Mouse (Mus musculus) neural tube, embryonic 14.5 days (tissue): Measurements from ENCODE around the gene Dennd1a. TPM values are rescaled to one million over a fixed set of nuclear protein-coding genes. Genes with fewer than 3 reads are reported as not detected.
"Not testable (repeated sequence)": the region's sequence is repeated elsewhere in the genome, so short reads cannot be mapped to it uniquely, and the experiment has no call there.

Experiments
- ATAC-seq: fragments of 200-750 bp; cut with Nextera tagmentation; 2 replicates; pipeline ENCODE4 v1.8.0; 2017; ENCODE audit warnings: low read depth, mild to moderate bottlenecking, moderate TSS enrichment, moderate library complexity
- H3K27ac ChIP-seq: fragments of 300-500 bp; sonication (generic); 2 replicates; pipeline ENCODE4 v1.5.1; 2014; ENCODE audit warnings: low read depth, mild to moderate bottlenecking, control low read depth, low read length, moderate library complexity, mixed read lengths
- H3K27me3 ChIP-seq: fragments of 300-500 bp; sonication (generic); 2 replicates; pipeline ENCODE4 v1.6.1; 2014; ENCODE audit warnings: low read length; ENCODE audit not compliant: control insufficient read depth, insufficient read depth
- H3K36me3 ChIP-seq: fragments of 300-500 bp; sonication (generic); 2 replicates; pipeline ENCODE4 v1.6.1; 2014; ENCODE audit warnings: low read length, mixed read lengths; ENCODE audit not compliant: control insufficient read depth, insufficient read depth
- H3K4me1 ChIP-seq: fragments of 300-500 bp; sonication (generic); 2 replicates; pipeline ENCODE4 v1.6.1; 2014; ENCODE audit warnings: low read length; ENCODE audit not compliant: control insufficient read depth, insufficient read depth
- H3K4me2 ChIP-seq: fragments of 300-500 bp; sonication (generic); 2 replicates; pipeline ENCODE4 v1.6.1; 2014; ENCODE audit warnings: mild to moderate bottlenecking, low read depth, low read length, control low read depth
- H3K4me3 ChIP-seq: fragments of 300-500 bp; sonication (generic); 2 replicates; pipeline ENCODE4 v1.5.1; 2014; ENCODE audit warnings: low read depth, low read length, control low read depth, mixed read lengths
- H3K9ac ChIP-seq: fragments of 300-500 bp; sonication (generic); replicated peaks from 2 replicates; pipeline ENCODE4 v1.6.1; 2014; ENCODE audit warnings: low read depth, mild to moderate bottlenecking, control low read depth, low read length, mixed read lengths
- H3K9me3 ChIP-seq: fragments of 300-500 bp; sonication (generic); 2 replicates; pipeline ENCODE4 v1.6.1; 2016; ENCODE audit warnings: low read length; ENCODE audit not compliant: control insufficient read depth
- WGBS: fragments of 180-500 bp; shearing (Covaris S2); extraction: QIAGEN DNeasy Blood & Tissue Kit; methylation state at CpG from one replicate; pipeline ENCODE4 v1.1.7; 2014; 5-methylcytosine and 5-hydroxymethylcytosine counted together
- polyA plus RNA-seq: library from polyadenylated mRNA; unstranded; fragments of >200 nt; fragmentation: Nextera tagmentation; extraction: Ambion mirVana; gene quantifications from 2 replicates; pipeline ENCODE4 v1.2.1, GENCODE M21; 2014

Gene Dennd1a
- polyA plus RNA-seq, 1 experiment from 2014 or later: 17.8 TPM

DNA sequence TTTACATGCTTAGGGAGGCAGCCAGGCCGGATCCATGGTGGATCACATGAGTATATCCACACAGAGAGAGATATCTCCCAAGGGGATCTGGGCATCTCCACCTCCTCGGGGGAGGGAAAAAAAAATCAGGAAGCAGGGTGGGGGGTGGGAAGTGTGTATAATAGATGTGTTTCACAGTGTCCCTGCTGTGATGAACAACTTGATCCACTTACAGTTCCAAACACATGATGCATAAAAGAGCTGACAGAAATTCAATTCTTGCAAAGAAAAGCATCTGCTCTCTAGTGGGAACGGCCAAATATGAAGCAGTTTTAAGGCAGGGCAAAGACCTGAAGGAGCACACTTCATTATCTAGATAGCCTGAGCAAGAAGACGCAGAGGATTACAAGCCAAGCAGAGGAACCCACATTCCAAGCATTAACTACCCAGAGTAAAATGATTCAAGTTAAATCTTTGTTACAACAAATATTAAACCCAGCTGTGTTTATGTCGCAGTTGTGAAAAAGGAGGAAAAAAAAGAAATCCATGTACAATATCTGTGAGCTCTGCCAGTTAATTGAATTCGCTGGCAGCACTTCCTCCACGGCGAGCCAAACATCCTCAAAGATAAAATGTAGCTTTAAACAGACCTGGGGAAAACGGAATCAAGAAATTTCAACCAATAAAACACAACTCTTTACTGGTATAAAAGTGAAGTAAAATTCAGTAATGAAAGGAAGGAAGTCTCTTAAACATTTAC, 341.4 kb downstream of the Dennd1a start:
- no peaks in the 10 kb centered on the region for H3K36me3 ChIP-seq
- H3K27ac ChIP-seq: no peak overlapping the region
- no peaks in the 10 kb centered on the region for H3K27me3 ChIP-seq
- H3K9ac ChIP-seq: no peak overlapping the region
- no peak overlapping the region for H3K4me3 ChIP-seq
- WGBS: 58% methylated on average over 9 of the region's 9 CpGs
- no peak overlapping the region for H3K4me2 ChIP-seq
- no peak for ATAC-seq
- H3K4me1 ChIP-seq: no peaks in the 10 kb centered on the region
- no peaks in the 10 kb centered on the region for H3K9me3 ChIP-seq

DNA sequence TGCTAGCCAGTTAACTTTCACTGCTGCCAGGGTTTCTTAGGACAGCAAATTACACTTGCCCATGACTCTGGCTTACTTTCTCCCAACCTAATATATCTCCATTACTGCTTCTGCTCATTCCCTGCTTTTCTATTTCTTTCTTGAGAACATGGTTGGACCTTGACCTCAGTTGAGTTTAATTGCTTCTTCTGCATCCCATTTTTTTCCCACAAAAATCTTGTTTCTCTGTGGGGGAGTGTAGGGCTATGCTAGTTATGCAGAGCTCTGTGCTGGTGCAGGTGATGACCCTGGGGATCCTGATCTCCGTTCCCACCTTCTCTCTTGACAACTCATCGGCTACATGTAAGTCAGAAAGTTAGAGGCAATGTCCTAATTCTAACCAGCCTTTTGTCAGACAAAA, 344.3 kb downstream of the Dennd1a start:
- Histone ChIP-seq H3K27me3 (no peaks in the 10 kb centered on the region), H3K4me3 (no peak overlapping the region), H3K4me1 (no peaks in the 10 kb centered on the region), H3K4me2 (no peak overlapping the region), H3K36me3 (no peaks in the 10 kb centered on the region), H3K9me3 (no peaks in the 10 kb centered on the region), H3K9ac (no peak overlapping the region), H3K27ac (no peak overlapping the region)
- 92% methylated on average over 2 of the region's 2 CpGs for WGBS
- ATAC-seq: no peak

DNA sequence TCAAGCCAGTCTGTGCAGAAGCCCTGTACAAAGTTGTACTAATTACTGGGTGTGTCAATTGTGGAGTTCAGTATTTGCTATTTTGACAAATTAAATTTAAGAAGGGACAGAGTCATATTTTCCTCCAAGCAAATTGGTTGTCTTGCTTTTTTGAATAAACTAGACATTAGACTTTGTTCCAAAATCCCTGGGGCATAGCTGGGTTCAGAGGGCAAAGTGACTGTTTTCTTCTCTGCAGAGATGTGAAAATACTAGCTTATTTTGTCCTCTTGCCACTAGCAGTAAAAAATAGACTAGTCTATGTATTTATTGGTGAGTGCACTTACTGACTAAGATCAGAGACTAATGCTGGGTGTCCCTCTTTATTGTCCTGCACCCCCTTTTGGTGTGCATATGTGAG, 345.4 kb downstream of the Dennd1a start:
- no peaks in the 10 kb centered on the region for H3K4me1 ChIP-seq

DNA sequence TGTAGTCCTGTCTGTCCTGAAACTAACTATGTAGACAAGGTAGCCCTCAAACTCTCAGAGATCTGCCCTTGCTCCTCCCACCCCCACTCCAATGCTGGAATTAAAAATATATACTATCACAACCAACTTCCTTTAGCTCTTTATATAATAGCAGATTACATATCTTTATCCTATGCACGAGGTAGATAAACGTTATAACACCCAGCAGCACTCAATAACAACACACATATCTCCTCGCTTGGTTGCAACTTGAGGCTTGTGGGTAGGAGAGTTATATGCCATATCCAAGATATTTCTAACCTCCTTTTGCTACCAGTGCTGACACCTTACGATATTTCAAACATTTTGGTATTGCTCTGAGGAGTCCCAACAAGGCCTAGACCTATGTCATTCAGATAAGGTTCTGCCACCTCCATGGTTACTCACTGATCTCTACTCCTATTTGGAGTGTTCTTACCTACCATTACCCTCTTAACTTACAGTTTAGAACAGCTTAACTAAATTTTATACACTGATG, 346.3 kb downstream of the Dennd1a start:
- Histone ChIP-seq H3K4me3 (no peak overlapping the region), H3K4me1 (no peaks in the 10 kb centered on the region), H3K9me3 (no peaks in the 10 kb centered on the region), H3K36me3 (no peaks in the 10 kb centered on the region), H3K27me3 (no peaks in the 10 kb centered on the region), H3K9ac (no peak overlapping the region), H3K27ac (no peak overlapping the region), H3K4me2 (no peak overlapping the region)
- 98% methylated on average over 4 of the region's 4 CpGs for whole genome bisulfite sequencing
- ATAC-seq: no peak

More for the DNA sequence above, 345.4 kb downstream of the Dennd1a start:
- Histone ChIP-seq H3K9ac (no peak overlapping the region), H3K9me3 (no peaks in the 10 kb centered on the region), H3K4me2 (no peak overlapping the region), H3K36me3 (no peaks in the 10 kb centered on the region), H3K27me3 (no peaks in the 10 kb centered on the region), H3K4me3 (no peak overlapping the region), H3K27ac (no peak overlapping the region)
- no peak for ATAC-seq

DNA sequence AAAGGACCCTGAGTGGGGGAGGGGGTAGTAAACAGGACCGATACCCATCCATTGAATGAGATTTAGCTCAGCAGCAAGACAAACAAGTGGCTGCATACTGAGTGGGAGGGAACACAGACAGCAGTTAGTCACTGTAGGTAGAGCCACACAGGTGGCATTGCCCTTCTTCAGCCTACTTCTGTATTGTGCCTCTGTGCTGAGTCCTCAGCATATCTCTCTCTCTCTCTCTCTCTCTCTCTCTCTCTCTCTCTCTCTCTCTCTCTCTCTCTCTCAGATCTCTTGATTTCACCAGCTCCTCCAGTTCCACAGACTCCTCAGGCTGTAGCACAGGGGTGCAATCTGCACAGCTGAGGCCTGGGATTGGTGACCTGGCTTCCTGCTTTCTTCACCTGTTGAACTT, 347.2 kb downstream of the Dennd1a start:
- H3K27ac ChIP-seq: no peak overlapping the region
- H3K4me3 ChIP-seq: no peak overlapping the region
- no peak overlapping the region for H3K9ac ChIP-seq
- H3K4me2 ChIP-seq: no peak overlapping the region
- H3K27me3 ChIP-seq: no peaks in the 10 kb centered on the region
- ATAC-seq: no peak
- 44% methylated on average over 1 of the region's 1 CpGs for WGBS
- H3K4me1 ChIP-seq: no peaks in the 10 kb centered on the region
- H3K36me3 ChIP-seq: no peaks in the 10 kb centered on the region
- no peaks in the 10 kb centered on the region for H3K9me3 ChIP-seq

DNA sequence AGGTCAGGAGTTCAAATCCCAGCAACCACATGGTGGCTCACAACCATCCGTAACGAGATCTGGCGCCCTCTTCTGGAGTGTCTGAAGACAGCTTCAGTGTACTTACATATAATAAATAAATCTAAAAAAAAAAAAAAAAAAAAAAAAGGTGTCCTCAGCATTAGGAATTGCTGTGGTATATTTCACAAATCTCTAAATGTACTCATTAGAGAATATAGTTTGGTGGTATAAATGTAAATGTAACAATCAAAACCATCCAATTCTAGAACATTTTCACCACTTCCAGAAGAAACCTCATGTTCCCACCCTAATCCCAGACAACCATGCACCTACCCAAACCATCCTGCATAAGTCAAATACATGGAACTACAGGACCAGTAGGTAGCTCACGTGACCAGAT, 350.3 kb downstream of the Dennd1a start:
- not testable (repeated sequence) for H3K27me3 ChIP-seq, H3K9me3 ChIP-seq, H3K36me3 ChIP-seq, H3K4me1 ChIP-seq, H3K9ac ChIP-seq, ATAC-seq, H3K4me2 ChIP-seq, H3K4me3 ChIP-seq, H3K27ac ChIP-seq
- WGBS: 74% methylated on average over 2 of the region's 4 CpGs

DNA sequence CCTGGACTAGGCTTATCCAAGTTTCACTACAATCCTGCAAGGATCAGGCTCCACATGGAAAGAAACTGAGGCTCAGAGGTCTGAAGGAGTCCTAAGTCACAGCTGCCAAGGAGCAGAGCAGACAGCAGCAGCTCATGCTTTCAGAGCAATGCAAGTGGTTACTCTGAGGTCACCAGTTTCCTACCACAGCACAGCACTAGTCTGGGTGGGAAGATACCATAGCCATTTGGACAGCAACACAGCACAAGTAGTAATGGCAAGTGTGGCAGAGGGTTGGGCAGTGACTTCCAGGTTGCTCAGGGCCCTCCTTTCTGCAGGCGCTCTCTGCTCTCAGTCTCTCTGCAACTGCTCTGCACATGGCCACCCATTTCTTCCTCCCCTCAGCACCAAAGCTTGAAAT, 354.9 kb downstream of the Dennd1a start:
- ATAC-seq: no peak
- Histone ChIP-seq H3K4me2 (no peak overlapping the region), H3K4me1 (peaks cover 4% of the 10 kb centered on the region; the same call in 1 of the 2 replicates), H3K9ac (no peak overlapping the region), H3K27ac (no peak overlapping the region), H3K27me3 (no peaks in the 10 kb centered on the region), H3K4me3 (no peak overlapping the region), H3K9me3 (no peaks in the 10 kb centered on the region), H3K36me3 (no peaks in the 10 kb centered on the region)
- 94% methylated on average over 1 of the region's 1 CpGs for whole genome bisulfite sequencing

DNA sequence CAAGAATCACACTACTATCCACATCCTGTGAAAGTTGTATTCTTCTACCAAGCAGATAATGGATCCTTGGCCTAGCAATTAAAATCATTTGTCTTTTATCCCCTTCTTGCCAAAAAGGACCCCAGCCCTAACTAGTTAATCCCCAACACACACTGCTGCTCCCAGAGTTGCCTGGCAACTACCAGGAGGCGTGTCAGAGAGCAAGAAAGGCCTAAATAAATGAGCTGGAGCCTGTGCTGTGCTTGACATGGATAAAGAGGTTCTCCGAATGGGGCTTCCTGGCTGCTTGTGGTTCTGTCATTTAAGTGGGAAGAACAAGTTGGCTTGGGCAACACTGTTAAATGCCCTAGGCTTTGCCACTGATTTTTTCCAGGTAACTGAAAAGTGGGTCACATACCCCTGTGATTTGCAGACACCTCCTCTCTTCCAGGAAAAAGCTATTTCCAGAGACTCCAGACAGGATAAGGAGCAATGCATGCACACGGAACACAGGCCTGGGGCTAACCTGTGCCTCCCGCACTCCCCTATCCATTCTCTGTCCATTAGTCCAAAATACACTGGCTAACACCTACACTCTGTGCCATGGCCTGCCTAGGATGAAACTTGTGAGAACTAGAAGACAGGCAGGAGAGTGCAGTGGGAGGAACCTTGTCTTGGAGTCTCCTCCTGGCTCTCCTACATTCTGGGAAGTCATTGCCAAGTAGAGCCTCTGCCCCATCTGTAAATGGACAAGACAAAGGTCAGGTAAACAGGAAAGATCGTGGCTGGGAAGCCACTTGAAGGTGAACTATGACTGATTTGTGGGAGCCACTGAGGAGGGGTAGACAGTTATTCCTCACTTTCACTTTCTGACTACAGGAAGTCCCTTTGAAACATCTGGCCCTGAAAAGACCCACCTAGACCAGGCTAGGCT, 355.9 kb downstream of the Dennd1a start:
- no peak overlapping the region for H3K9ac ChIP-seq
- peaks cover 4% of the 10 kb centered on the region; the same call in 1 of the 2 replicates for H3K4me1 ChIP-seq
- no peaks in the 10 kb centered on the region for H3K36me3 ChIP-seq
- no peak overlapping the region for H3K27ac ChIP-seq
- WGBS: 50% methylated on average over 5 of the region's 5 CpGs
- no peak overlapping the region for H3K4me2 ChIP-seq
- H3K9me3 ChIP-seq: no peaks in the 10 kb centered on the region
- peak; percentile 70; the same call in 1 of the 2 replicates for ATAC-seq
- H3K4me3 ChIP-seq: no peak overlapping the region
- H3K27me3 ChIP-seq: no peaks in the 10 kb centered on the region

DNA sequence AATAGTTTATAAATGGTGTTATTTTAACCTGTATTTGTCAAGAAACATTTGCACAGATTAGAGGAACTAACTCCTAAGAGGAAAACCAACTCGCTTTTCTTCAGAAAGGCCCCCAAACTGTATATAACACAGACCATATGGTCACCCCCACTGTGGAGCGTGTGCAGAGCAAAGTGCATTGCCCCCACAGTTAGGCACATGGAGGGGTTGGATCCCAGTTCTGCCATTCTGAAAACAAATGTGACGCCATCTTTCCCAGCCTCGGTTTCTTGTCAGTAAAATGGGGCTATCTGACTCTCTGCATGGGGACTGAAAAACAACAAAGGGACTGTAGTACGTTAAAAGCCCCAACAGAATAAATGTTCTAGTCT, 361.1 kb downstream of the Dennd1a start:
- Histone ChIP-seq H3K9ac (no peak overlapping the region), H3K4me2 (no peak overlapping the region), H3K4me1 (no peaks in the 10 kb centered on the region; the same call in 1 of the 2 replicates), H3K27ac (no peak overlapping the region), H3K4me3 (no peak overlapping the region), H3K36me3 (no peaks in the 10 kb centered on the region), H3K9me3 (no peaks in the 10 kb centered on the region), H3K27me3 (no peaks in the 10 kb centered on the region)
- WGBS: 76% methylated on average over 5 of the region's 5 CpGs
- no peak for ATAC-seq
